Mouse (Mus musculus): ENCODE results near the gene Ubqln1. TPM values are rescaled to one million over a fixed set of nuclear protein-coding genes. Genes with fewer than 3 reads are reported as not detected.
A peak's percentile ranks its signal among the peaks of the same experiment; 100 is the strongest.
"Not testable (repeated sequence)": the region's sequence is repeated elsewhere in the genome, so short reads cannot be mapped to it uniquely, and the experiment has no call there.

The Ubqln1 gene
- polyA plus RNA-seq, 1 experiment from 2014 or later, result 95.9 TPM

DNA sequence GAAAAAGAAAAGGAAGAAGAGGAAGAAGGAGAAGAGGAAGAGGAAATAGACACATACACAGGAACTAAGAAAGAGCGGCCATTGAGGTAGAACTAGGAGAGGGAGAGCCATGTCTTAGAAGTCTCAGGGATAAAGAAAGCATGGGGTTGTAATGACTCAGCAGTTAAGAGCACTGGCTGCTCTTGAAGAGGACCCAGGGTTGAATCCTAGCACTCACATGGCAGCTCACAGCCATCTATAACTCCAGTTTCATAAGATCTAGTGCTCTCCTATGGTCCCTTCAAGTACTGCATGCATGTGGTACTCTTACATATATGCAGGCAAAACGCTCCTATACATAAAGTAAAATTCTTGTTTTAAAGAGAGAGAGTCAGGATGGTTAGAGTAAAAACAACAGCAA is 59.4 kb downstream of the Ubqln1 start:
- Histone ChIP-seq H3K4me2 (ENCODE audit: low read length) (no peak overlapping the region), H3K9ac (ENCODE audit: low read length) (no peak overlapping the region), H3K4me3 (ENCODE audit: low read depth, low read length) (no peak overlapping the region), H3K27me3 (replicated peaks; ENCODE audit: control insufficient read depth, insufficient read depth, low read length) (no peaks in the 10 kb centered on the region), H3K36me3 (ENCODE audit: control insufficient read depth, insufficient read depth, low read length) (peaks cover 12% of the 10 kb centered on the region), H3K27ac (ENCODE audit: low read depth, low read length) (no peak overlapping the region), H3K9me3 (replicated peaks; ENCODE audit: control insufficient read depth, low read length) (no peaks in the 10 kb centered on the region), H3K4me1 (ENCODE audit: control insufficient read depth, insufficient read depth, low read length) (peaks cover 8% of the 10 kb centered on the region; the same call in 1 of the 2 replicates)
- WGBS, result 81% methylated on average over 2 of the region's 2 CpGs
- ATAC-seq (no peak), DNase-seq (ENCODE audit: low spot score) (no peak)

DNA sequence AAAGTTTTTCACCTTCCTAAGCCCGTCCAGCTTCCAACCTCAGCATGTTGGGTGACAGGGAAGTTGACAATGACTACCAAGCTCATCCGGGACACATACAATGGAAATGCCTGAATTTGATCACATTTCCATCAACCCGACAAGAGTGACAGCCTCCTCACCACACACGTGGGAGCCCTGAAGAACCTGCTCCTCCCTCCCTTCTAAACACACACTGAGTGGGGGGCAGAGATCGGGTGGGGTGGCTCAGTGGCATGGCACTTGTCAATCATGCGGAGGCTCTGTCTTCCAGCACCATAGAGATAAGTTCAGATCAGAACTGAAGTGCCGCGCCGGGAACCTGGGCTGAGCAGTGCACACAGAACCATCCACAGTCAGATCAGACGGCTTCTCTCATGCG is 65.0 kb downstream of the Ubqln1 start:
- H3K9me3 ChIP-seq (replicated peaks; ENCODE audit: control insufficient read depth, low read length), result no peaks in the 10 kb centered on the region
- H3K27me3 ChIP-seq (replicated peaks; ENCODE audit: control insufficient read depth, insufficient read depth, low read length), result no peaks in the 10 kb centered on the region
- WGBS, result 75% methylated on average over 11 of the region's 11 CpGs
- H3K36me3 ChIP-seq (ENCODE audit: control insufficient read depth, insufficient read depth, low read length), result no peaks in the 10 kb centered on the region
- H3K27ac ChIP-seq (ENCODE audit: low read depth, low read length), result no peak overlapping the region
- H3K4me3 ChIP-seq (ENCODE audit: low read depth, low read length), result no peak overlapping the region
- H3K4me2 ChIP-seq (ENCODE audit: low read length), result no peak overlapping the region
- ATAC-seq (no peak), DNase-seq (ENCODE audit: low spot score) (no peak)
- 0 out of 2 replicates have a peak, but pooled peaks cover 3% of the 10 kb centered on the region for H3K4me1 ChIP-seq (ENCODE audit: control insufficient read depth, insufficient read depth, low read length)
- H3K9ac ChIP-seq (ENCODE audit: low read length), result no peak overlapping the region

DNA sequence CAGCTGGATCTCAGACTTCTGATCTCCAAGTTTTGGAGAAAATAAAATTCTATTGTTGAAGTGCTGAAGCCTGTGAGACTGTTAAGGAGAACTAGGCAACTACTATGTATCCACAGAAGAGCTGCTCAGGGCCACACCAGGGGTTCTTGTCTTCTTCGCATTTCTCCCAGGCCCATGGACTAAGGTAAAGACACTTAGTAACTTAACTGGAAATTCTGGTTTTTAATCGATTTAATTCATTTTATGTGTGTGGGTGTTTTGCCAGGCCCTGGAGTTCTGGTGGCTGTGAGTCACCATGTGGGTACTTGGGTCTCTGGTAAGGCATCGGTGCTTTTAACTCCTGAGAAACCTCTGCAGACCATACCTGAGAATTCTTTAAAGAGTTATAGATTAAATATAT is 65.8 kb downstream of the Ubqln1 start:
- no peak overlapping the region for H3K27ac ChIP-seq (ENCODE audit: low read depth, low read length)
- no peaks in the 10 kb centered on the region for H3K36me3 ChIP-seq (ENCODE audit: control insufficient read depth, insufficient read depth, low read length)
- no peak overlapping the region for H3K4me3 ChIP-seq (ENCODE audit: low read depth, low read length)

DNA sequence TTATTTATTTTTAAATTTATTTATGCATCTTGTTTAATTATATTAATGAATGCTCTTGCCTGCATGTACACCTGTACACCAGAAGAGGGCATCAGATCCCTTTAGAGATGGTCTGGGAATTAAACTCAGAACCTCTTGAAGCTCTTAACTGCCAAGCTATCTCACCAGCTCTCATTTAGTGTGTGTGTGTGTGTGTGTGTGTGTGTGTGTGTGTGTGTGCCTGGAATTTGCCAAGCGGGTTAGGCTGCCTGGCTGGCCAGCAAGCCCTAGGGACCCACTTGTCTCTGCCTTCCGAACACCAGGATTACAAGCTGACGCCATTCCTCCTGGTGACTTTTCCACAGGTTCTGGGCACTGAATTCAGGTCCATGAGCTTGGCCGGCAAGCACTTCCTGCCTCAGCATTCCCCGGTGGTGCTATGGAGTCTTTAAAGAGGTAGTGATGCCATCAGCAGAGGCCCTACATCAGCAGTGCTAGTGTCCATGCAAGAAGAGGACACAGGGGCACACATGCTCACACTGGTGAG is 66.4 kb downstream of the Ubqln1 start:
- ATAC-seq, result peak; percentile 78
- H3K9ac ChIP-seq (ENCODE audit: low read length), result no peak overlapping the region
- no peaks in the 10 kb centered on the region for H3K9me3 ChIP-seq (replicated peaks; ENCODE audit: control insufficient read depth, low read length)
- DNase-seq (ENCODE audit: low spot score), result peak; percentile 79
- H3K27ac ChIP-seq (ENCODE audit: low read depth, low read length), result no peak overlapping the region
- H3K4me1 ChIP-seq (ENCODE audit: control insufficient read depth, insufficient read depth, low read length), result 0 out of 2 replicates have a peak, but pooled peaks cover 3% of the 10 kb centered on the region
- peak overlapping the region; percentile 70 for H3K4me2 ChIP-seq (ENCODE audit: low read length)
- H3K27me3 ChIP-seq (replicated peaks; ENCODE audit: control insufficient read depth, insufficient read depth, low read length), result no peaks in the 10 kb centered on the region
- H3K4me3 ChIP-seq (ENCODE audit: low read depth, low read length), result peak overlapping the region; percentile 36; the same call in 1 of the 2 replicates
- WGBS, result 53% methylated on average over 5 of the region's 5 CpGs
- no peaks in the 10 kb centered on the region for H3K36me3 ChIP-seq (ENCODE audit: control insufficient read depth, insufficient read depth, low read length)

More for the DNA sequence above, 65.8 kb downstream of the Ubqln1 start:
- DNase-seq (ENCODE audit: low spot score) (no peak), ATAC-seq (no peak)
- Histone ChIP-seq H3K9me3 (replicated peaks; ENCODE audit: control insufficient read depth, low read length) (no peaks in the 10 kb centered on the region), H3K27me3 (replicated peaks; ENCODE audit: control insufficient read depth, insufficient read depth, low read length) (no peaks in the 10 kb centered on the region), H3K4me1 (ENCODE audit: control insufficient read depth, insufficient read depth, low read length) (0 out of 2 replicates have a peak, but pooled peaks cover 3% of the 10 kb centered on the region), H3K4me2 (ENCODE audit: low read length) (no peak overlapping the region), H3K9ac (ENCODE audit: low read length) (no peak overlapping the region)
- WGBS, result 85% methylated on average over 3 of the region's 3 CpGs

DNA sequence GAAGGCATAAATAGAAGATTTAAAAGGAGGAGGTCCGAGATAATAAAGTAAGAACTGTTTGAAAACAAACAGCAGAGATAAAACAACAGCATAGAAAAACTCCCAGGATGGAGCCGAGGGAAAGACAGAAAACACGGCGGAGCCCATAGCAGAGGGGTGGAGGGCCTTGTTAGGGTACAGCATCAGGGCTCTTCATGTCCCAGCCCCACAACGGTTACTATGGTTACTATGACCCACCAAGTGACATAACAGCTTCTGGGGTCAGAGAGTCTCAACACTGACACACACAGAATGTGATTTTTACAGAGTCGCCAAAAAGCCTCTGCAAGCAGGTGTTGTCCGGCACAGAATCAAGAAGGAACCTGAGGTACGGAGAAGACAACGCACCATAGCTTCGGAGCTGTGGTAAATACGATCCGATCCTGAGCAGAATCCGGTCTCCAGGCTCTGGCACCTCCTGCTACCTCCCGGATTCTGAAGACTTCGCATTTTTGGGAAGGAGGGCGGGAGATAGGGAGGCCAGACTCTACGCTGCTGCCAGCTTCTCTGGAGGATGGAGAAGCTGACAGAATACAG is 67.1 kb downstream of the Ubqln1 start:
- DNase-seq (ENCODE audit: low spot score), result peak; percentile 90
- peak overlapping the region; percentile 36 for H3K4me3 ChIP-seq (ENCODE audit: low read depth, low read length)
- H3K9ac ChIP-seq (ENCODE audit: low read length), result peak overlapping the region; percentile 47; the same call in 1 of the 2 replicates
- ATAC-seq, result peak; percentile 96
- no peak overlapping the region for H3K27ac ChIP-seq (ENCODE audit: low read depth, low read length)
- H3K4me2 ChIP-seq (ENCODE audit: low read length), result peak overlapping the region; percentile 70
- no peaks in the 10 kb centered on the region for H3K27me3 ChIP-seq (replicated peaks; ENCODE audit: control insufficient read depth, insufficient read depth, low read length)
- 0 out of 2 replicates have a peak, but pooled peaks cover 3% of the 10 kb centered on the region for H3K4me1 ChIP-seq (ENCODE audit: control insufficient read depth, insufficient read depth, low read length)
- 0% methylated on average over 17 of the region's 17 CpGs for WGBS
- H3K36me3 ChIP-seq (ENCODE audit: control insufficient read depth, insufficient read depth, low read length), result no peaks in the 10 kb centered on the region
- H3K9me3 ChIP-seq (replicated peaks; ENCODE audit: control insufficient read depth, low read length), result no peaks in the 10 kb centered on the region

DNA sequence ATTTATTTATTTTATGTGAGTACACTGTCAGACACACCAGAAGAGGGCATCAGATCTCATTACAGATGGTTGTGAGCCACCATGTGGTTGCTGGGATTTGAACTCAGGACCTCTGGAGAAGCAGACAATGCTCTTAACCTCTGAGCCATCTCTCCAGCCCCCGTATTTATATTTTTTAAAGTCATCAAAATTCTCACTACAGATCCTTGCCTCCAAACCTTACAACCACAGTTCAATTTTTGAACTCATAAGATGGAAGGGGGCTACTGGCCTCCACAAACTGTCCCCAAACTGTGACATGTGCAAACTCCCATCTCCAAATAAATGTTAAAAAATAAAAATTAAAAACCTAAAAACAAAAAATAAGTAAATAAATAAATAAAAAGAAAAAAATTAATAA is 67.7 kb downstream of the Ubqln1 start:
- Histone ChIP-seq H3K36me3 (ENCODE audit: control insufficient read depth, insufficient read depth, low read length) (no peaks in the 10 kb centered on the region), H3K9me3 (replicated peaks; ENCODE audit: control insufficient read depth, low read length) (no peaks in the 10 kb centered on the region), H3K4me1 (ENCODE audit: control insufficient read depth, insufficient read depth, low read length) (0 out of 2 replicates have a peak, but pooled peaks cover 3% of the 10 kb centered on the region)

DNA sequence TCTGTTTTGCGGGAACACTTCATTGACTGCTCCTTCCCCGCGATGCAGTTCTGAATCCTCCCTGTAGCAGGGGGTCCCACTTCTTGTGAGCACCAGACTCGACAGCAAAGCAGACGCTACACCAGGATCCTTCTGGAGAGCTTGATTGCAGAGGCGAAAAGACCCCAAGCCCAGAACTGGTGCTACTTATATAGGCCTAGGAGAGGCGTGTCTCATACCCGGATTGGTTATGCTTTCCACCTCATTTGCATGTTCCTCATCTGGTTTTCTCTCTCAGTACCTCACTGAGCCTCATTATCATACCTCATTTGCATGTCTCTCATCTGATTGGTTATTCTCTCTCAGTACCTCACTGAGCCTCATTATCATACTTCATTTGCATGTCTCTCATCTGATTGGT is 68.8 kb downstream of the Ubqln1 start:
- not testable (repeated sequence) for H3K36me3 ChIP-seq (ENCODE audit: control insufficient read depth, insufficient read depth, low read length); H3K9ac ChIP-seq (ENCODE audit: low read length); H3K9me3 ChIP-seq (replicated peaks; ENCODE audit: control insufficient read depth, low read length); ATAC-seq; H3K27me3 ChIP-seq (replicated peaks; ENCODE audit: control insufficient read depth, insufficient read depth, low read length); DNase-seq (ENCODE audit: low spot score); H3K4me1 ChIP-seq (ENCODE audit: control insufficient read depth, insufficient read depth, low read length); H3K4me2 ChIP-seq (ENCODE audit: low read length); H3K4me3 ChIP-seq (ENCODE audit: low read depth, low read length); H3K27ac ChIP-seq (ENCODE audit: low read depth, low read length)
- WGBS, result 95% methylated on average over 8 of the region's 8 CpGs

More for the DNA sequence above, 67.7 kb downstream of the Ubqln1 start:
- 85% methylated on average over 1 of the region's 1 CpGs for WGBS
- H3K9ac ChIP-seq (ENCODE audit: low read length), result no peak overlapping the region
- no peaks in the 10 kb centered on the region for H3K27me3 ChIP-seq (replicated peaks; ENCODE audit: control insufficient read depth, insufficient read depth, low read length)
- DNase-seq (ENCODE audit: low spot score), result no peak
- ATAC-seq, result no peak
- H3K4me2 ChIP-seq (ENCODE audit: low read length), result no peak overlapping the region
- no peak overlapping the region for H3K4me3 ChIP-seq (ENCODE audit: low read depth, low read length)
- H3K27ac ChIP-seq (ENCODE audit: low read depth, low read length), result no peak overlapping the region

DNA sequence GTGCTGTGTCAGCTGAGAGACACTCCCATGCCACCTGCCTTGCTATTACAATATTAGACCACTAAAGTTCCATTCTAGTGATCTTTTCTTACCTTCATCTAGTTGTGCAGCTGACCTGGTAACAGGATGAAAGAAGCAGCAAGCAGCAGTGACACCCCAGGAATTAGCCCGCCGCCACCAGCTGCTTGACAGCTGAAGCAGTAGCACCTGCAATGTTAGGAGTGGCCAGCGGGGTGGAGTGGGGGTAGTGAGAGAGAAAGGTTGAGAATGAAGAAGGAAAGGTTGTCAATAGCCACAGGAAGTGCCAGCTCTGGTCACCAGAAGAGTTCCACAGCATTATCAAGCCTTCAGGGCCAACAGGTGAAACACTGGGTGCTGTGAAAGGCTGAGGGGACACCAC is 83.8 kb downstream of the Ubqln1 start:
- no peak overlapping the region for H3K4me3 ChIP-seq (ENCODE audit: low read depth, low read length)
- ATAC-seq, result no peak
- H3K9me3 ChIP-seq (replicated peaks; ENCODE audit: control insufficient read depth, low read length), result 0 out of 2 replicates have a peak, but pooled peaks cover 2% of the 10 kb centered on the region
- no peak for DNase-seq (ENCODE audit: low spot score)
- H3K4me1 ChIP-seq (ENCODE audit: control insufficient read depth, insufficient read depth, low read length), result peaks cover 6% of the 10 kb centered on the region; the same call in 1 of the 2 replicates
- no peaks in the 10 kb centered on the region for H3K27me3 ChIP-seq (replicated peaks; ENCODE audit: control insufficient read depth, insufficient read depth, low read length)
- H3K9ac ChIP-seq (ENCODE audit: low read length), result no peak overlapping the region
- peaks cover 4% of the 10 kb centered on the region; the same call in 1 of the 2 replicates for H3K36me3 ChIP-seq (ENCODE audit: control insufficient read depth, insufficient read depth, low read length)
- H3K27ac ChIP-seq (ENCODE audit: low read depth, low read length), result no peak overlapping the region
- 46% methylated on average over 3 of the region's 3 CpGs for WGBS
- no peak overlapping the region for H3K4me2 ChIP-seq (ENCODE audit: low read length)

DNA sequence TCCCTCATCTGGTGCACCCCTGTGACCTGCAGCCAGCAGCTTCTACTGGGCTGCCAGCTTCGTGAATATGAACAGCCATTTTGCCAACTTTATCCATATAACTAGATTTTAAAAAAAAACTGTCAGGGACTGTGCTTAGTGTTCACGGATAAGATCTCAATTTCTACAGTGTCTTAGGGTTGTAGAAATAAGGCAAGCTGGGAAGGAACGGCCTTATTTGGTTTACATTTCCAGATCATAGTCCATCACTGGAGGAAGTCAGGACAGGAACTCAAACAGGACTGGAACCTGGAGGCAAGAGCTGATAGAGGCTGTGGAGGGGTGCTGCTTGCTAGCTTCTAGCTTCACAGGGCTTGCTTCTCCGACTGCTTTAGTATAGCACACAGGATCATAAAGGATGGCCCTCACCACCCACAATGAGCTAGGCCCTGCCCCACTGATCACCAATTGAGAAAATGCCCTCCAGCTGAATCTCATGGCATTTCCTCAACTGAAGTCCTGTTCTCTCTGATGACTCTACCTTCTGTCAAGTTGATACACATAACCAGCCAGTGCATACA is 85.7 kb downstream of the Ubqln1 start:
- Histone ChIP-seq H3K9ac (ENCODE audit: low read length) (peak overlapping the region; percentile 99), H3K9me3 (replicated peaks; ENCODE audit: control insufficient read depth, low read length) (no peaks in the 10 kb centered on the region), H3K27me3 (replicated peaks; ENCODE audit: control insufficient read depth, insufficient read depth, low read length) (no peaks in the 10 kb centered on the region), H3K4me3 (ENCODE audit: low read depth, low read length) (peak overlapping the region; percentile 97), H3K4me1 (ENCODE audit: control insufficient read depth, insufficient read depth, low read length) (peaks cover 17% of the 10 kb centered on the region), H3K4me2 (ENCODE audit: low read length) (peak overlapping the region; percentile 60), H3K27ac (ENCODE audit: low read depth, low read length) (peak overlapping the region; percentile 100; the same call in 1 of the 2 replicates), H3K36me3 (ENCODE audit: control insufficient read depth, insufficient read depth, low read length) (peaks cover 13% of the 10 kb centered on the region; the same call in 1 of the 2 replicates)
- ATAC-seq (no peak), DNase-seq (ENCODE audit: low spot score) (no peak)
- WGBS, result 40% methylated on average over 4 of the region's 4 CpGs
